Mouse (Mus musculus) gastrocnemius, postnatal 4 days (tissue): ENCODE measurements around the gene Atp7b. TPM values are rescaled to one million over a fixed set of nuclear protein-coding genes. Genes with fewer than 3 reads are reported as not detected.

Experiments used
- total RNA-seq, 2 experiments: library from RNA; stranded (reverse); gene quantifications; 2 replicates each; pipeline ENCODE4 v1.2.3; 2021

Atp7b gene
- total RNA-seq, 2 experiments from 2014 or later, result 0.12 to 0.18 TPM

Other genes with a start within 250 kb of the Atp7b start
- gene Defb50, start 236.8 kb downstream of the Atp7b start, total RNA-seq, result not detected
- not detected for gene Defb2, start 220.4 kb downstream of the Atp7b start, total RNA-seq
- gene Defb10, start 201.4 kb downstream of the Atp7b start, total RNA-seq, result not detected
- not detected for gene Defb9, start 174.9 kb downstream of the Atp7b start, total RNA-seq
- not detected for gene Defb11, start 153.9 kb downstream of the Atp7b start, total RNA-seq
- gene Defb15, start 127.6 kb downstream of the Atp7b start, total RNA-seq, result not detected
- not detected for gene Defb35, start 122.0 kb downstream of the Atp7b start, total RNA-seq
- gene Defb13, start 113.5 kb downstream of the Atp7b start, total RNA-seq, result not detected
- gene Fam90a1a, start 101.6 kb downstream of the Atp7b start, total RNA-seq, result not detected
- not detected for gene Ccdc70, start 90.5 kb downstream of the Atp7b start, total RNA-seq
- gene Alg11, start 416 bp upstream of the Atp7b start, total RNA-seq, result 10 to 100 TPM; 12.0 to 14.3 TPM
- not detected for gene Nek5, start 64.7 kb upstream of the Atp7b start, total RNA-seq
- 1 to 10 TPM; 3.5 to 3.6 TPM for gene Nek3, start 106.1 kb upstream of the Atp7b start, total RNA-seq
- gene Ckap2, start 125.5 kb upstream of the Atp7b start, total RNA-seq, result 10 to 100 TPM; 15.6 to 16.4 TPM
- gene Vps36, start 132.5 kb upstream of the Atp7b start, total RNA-seq, result 10 to 100 TPM; 24.3 to 24.6 TPM
- 1 to 10 TPM; 8.1 to 8.7 TPM for gene Thsd1, start 167.0 kb upstream of the Atp7b start, total RNA-seq
- not detected for gene Tpte, start 223.1 kb upstream of the Atp7b start, total RNA-seq